Mouse (Mus musculus) 3T3-L1 (cell line): ENCODE results near the gene Tlr8.
A peak's percentile ranks its signal among the peaks of the same experiment; 100 is the strongest.
"Not testable (repeated sequence)": the region's sequence is repeated elsewhere in the genome, so short reads cannot be mapped to it uniquely, and the experiment has no call there.

ENCODE experiments used
- DNase-seq: peaks from one replicate; pipeline ENCODE4 v3.0.0-alpha.2; 2015; ENCODE audit warnings: low read depth, low spot score

Gene Tlr8

DNA sequence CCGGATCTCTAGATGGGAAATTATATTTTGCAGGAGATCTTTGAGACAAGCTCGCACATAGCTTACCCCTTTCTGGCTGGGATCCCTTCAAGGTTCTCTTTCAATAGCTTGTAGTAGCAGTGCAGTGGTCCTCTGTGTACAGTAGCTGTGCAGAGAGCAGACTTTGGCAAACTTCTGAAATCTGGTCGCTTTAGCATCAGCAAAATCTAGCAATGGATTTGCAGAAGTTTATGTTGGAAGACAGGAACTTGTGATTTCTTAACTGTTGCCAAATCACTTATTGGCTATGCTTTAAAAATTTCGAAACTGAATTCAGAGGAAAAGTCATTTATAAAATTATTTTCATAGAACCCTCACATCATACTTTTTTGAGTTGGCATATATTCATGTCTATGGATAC lies at the start of gene Tlr8:
TSS of gene Tlr8 (minus strand) at position 244 of the 400 bp plus-strand sequence.
- no peak for DNase-seq

DNA sequence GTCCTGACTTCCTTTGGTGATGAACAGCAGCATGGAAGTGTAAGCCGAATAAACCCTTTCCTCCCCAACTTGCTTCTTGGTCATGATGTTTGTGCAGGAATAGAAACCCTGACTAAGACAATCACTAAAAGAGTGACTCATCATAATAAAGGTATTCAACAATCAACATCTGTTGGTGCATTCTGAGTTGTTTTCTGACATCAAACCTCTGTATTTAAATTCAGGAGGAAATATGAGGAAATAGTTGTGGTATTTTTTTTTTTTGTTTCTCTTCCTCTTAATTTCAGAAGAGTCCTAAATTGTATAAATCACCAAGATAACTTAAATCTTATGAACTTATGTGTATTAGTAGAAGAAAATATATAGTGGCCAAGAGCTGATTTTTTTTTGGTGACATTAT lies 37.9 kb upstream of the Tlr8 start:
- DNase-seq: not testable (repeated sequence)

DNA sequence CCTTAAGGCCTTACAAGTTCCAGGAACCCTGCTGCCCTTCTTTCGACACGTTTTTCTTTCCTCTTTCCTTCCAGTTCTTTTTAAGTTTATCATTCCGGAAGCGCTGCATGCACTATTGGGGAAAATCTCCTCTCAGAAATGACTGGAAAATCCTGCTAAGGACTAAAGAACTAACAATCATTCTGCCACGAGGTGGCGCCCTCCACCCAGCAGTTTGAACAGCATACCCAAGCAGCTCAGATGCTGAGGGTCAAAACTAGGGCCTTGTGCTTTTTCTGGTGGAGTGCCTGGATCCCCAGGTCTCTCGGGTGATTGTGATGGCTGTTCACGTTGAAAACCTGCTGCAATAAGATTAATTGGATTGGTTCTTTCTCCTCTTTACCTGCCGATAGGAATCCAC lies 12.8 kb upstream of the Tlr8 start:
- DNase-seq: peak; percentile 86

DNA sequence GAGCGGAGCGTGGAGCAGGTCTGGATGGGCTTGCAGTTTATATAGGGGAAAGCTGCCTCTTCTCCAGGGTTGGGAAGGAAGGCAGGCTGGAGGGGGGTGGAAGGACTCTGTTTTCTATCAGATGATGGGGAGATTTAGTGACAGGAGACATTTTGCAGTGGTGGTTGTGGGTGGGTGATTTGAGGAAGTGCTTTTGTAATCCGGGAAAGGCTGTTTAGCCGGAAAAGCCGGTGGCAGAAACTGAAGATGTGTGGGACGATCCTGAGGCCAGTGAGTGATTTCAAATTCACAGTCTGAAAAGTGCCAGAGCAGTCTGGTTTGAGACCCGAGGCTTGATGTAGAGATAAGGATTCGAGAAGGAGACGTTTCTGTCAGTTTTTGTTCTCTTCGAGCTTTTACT lies 12.4 kb upstream of the Tlr8 start:
- DNase-seq: no peak

DNA sequence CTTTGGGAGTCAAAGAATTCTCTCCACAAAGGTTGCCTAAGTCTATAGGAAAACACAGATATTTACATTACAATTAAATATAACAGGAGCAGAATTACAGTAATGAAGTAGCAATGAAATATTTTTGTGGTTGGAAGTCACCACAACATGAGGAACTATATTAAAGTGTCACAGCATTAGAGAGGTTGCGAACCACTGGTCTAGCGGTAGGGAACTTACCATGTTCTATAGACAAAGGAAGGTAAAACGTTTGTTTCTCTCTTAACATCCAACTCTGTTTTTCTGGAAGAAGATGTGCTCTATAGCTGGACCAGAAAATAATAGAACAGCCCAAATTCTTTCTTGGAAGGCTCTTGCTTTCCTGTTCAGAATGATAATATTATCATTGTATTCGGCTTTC lies 599 bp downstream of the Tlr8 start:
- DNase-seq: no peak

DNA sequence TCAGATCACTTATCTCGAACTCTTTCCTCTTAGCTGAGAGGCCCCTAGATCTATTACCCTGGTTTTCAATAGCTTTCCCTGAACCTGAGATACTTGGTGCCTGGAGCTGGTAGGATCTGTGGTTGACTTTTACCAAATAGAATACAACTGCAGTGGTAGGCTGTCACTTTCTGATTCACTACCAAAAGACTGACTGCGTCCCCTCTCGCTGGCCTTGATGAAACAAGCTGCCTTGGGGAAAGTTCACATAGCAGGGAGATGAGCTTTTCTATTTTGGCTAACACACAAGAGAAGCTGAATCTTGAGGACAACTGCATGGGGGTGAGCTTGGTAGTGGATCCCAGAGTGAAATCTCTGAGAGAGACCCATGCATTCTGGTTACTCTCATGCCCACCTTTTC lies 22.4 kb downstream of the Tlr8 start:
- no peak for DNase-seq

DNA sequence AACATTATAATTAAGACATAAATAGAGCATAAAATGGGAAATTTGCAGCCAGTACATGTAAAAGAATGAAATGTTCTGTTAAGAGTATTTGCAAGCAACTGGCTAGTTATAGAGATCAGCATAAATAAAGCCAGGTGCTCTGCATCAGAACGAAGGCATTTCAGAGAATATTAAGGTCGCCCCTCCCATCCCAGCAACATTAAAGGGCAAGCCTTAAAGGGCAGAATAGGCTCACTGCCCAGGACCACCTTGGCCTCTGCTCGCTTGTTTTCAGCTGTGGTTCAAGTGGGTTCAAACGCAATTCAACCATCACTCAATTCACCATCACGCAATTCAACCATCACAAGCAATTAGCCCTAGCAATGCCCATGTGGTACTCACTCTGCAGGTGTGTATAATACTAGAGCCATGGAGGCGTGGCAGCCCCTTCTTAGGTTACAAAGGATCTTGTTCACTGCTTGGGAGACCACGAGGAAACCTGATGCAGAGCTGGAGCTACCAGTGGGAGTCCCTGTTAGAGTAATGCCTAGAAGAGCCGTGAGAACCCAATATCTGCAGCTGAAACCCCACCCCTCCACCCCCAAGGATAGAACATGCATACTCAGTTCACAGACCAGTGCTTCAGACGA lies 24.7 kb downstream of the Tlr8 start:
- no peak for DNase-seq

DNA sequence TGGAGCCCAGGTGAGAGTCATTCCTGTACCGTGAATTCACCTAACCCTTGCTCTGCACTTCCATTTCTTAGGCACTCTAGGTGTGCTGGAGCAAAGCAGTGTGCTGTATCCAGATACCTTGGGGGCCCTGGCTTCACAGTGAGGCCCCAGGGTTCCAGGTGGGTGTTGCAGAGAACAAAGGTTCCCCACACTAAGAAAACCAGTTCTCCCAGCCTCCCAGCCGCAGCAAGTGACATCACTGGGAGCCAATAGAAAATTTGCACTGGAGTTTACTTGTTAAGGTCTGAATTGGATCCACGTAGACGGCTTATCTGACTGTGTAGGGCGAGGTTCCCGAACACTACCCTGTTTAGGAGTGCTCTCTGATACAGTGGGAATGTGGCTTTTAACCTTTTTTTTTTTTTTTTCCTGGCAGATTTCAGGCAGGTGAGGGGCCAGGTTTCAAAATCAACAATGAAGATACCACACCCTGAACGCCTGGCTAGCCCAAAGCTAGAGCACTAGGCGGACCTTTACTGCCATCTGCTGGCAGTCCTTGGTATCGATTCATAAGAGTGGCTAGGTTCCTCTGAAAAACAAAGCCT lies 30.9 kb downstream of the Tlr8 start:
- DNase-seq: peak; percentile 81

DNA sequence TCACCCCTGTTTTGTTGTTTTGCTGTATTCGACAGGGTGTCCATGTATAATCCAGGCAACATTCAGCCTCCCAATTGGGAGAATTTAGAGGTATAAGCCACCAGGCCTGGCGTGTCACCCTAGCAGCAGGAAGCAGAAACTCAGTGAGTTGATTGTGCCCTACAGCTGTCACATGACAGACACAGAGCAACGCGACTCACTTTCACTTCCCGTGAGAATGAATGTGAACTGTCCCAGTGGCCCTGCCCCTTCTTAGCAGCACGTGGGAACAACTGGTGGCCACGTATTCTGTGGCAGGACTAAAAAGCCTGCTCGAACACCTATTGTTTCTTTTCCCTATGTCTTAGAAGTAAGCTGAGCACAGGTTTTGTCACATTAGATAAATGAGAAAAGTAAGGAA lies 33.0 kb downstream of the Tlr8 start:
- peak; percentile 3 for DNase-seq

DNA sequence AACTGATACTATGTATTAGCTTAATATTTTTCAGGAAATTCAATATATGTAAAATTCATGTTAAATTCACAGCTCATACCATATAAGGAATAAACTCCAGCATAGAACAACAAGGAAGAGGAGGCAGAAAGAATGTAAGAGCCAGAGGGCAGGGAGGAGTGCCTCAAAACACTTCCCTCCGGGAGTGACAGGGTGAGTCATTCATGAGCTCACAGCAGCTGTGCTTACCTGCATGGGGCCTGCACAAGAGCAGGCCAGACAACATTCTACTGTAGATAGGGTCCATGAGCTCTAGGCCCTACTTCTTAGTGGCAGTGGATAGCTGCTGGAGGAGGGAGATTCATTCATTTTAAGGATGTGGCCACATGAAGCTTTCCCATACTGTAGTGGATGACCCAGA lies 34.3 kb downstream of the Tlr8 start:
- DNase-seq: peak; percentile 64

DNA sequence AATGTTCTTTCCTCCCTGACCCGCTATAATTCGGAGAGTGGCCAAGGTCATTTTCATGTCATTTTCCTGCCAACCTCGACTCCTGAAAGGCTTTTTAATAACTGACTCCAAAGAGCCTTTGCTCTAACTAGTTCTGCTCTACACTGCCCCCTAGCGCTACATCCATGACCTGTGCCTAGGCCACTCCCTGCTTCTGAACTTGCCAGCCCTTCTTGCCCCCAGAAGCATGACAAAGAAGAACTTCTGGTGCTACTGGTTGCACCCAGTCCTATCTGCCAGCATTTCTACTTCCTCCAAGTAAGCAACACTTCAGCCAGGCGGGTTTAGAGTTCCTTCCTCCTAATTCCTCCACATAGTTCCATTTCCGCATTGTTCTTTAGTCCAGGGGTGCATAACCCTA lies 34.9 kb downstream of the Tlr8 start:
- DNase-seq: peak; percentile 59

DNA sequence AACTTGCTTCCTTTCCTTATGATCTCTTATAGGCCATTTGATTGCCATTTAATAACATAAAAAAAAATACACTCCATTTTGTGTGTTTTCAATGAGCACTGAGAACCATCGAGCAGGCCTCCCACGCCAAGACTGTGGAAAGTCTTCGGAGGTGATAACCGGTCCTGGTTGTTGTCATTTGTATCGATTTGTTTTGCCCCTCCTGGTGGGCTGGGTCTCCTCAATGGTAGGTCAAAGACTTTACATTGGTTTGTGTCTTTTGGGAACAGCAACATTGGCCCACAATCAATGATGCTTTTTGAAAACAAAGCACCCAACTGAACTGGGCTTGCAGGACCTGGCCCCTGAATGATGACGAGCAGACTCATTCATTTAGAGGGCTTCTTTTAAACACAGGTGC lies 36.4 kb downstream of the Tlr8 start:
- DNase-seq: no peak

DNA sequence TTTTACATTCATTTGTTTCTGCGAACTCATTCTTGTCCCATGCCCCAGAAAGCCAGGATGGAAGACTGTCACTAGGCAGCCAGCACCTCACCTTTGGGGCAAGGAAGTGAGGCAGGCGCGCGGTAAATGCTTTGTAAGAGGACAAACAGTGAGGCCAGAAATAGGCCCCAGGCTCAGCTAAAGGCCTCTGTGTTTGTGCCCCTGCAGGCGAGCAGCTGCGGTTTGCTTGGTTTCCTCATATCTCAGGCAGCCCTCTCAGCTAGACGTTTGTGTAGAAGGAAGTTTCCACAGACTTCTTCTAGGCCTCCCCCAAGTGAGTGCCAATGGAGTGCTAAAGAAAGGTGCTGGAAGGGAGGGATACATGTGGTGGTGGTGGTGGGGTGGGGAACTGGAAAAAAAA lies 37.0 kb downstream of the Tlr8 start:
- DNase-seq: no peak

DNA sequence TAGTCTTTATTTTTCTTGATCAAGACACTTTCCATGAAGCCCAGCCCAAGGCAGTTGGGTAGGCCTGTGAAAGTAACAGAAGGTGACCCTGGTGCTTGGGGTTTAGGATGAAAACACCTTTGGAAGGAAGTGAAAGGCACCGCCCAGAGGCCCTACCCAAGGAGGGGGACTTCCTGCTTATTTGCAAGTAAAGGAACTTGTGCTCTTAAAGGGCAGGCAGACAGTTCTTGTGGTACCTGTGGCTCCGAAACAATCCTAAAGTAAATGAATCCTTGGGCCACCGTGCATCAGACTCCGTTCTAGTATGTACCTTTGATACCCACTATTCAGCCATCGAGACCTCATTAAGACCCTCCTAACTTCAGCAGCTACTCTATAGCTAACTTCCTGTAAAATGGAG lies 37.6 kb downstream of the Tlr8 start:
- DNase-seq: no peak

DNA sequence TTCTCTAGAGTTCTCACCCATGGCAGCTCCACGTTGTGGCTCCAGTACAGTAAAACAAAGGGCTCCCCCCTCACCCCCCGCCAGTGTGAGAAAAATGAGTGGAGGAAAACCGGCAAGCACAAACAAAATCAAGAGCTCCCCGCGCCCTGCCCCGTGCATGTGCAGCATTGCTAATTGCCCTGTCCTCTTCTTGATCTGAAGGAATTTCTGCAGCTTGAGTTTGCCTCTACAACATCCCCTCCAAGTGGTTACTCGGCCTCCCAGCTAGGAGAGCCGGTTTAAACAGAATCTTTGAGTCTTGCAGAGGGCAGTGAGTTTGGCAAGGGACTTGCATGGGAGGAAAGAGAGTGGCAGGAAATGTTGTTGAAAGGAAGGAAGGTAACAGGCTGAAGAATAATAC lies 51.4 kb downstream of the Tlr8 start:
- DNase-seq: peak; percentile 2

DNA sequence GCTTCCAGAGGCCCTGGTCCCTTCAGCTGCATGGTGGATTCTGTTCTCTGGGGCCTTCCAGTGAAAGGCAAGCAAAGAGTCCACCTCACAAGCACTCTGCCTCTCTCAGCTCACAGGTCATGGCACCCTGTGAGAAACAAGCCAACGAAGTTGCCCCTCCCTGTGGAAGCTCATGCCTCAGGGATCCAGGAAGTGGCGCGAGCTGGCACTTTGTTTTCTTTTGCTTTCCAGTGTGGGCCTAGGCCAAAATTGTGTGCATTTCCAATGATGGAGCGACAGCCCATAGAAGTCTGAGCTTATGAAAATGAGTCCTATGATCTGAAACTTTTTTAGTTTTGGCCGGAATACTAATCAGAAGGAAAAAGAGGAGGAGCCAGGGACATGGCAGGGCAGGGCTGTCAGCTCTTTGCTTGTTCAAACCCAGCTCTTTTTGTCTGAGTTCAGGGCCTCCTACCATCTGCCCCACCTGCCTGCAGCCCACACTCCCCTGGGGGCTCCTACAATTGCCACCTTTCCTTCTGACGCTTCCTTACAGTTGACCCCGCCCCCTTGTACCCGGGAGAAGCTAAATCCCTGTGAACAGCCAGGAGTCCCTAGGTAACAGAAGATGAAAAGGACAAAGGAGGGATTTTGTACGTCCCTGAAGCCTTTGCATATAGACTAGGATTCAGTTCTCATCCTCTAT lies 52.1 kb downstream of the Tlr8 start:
- no peak for DNase-seq

DNA sequence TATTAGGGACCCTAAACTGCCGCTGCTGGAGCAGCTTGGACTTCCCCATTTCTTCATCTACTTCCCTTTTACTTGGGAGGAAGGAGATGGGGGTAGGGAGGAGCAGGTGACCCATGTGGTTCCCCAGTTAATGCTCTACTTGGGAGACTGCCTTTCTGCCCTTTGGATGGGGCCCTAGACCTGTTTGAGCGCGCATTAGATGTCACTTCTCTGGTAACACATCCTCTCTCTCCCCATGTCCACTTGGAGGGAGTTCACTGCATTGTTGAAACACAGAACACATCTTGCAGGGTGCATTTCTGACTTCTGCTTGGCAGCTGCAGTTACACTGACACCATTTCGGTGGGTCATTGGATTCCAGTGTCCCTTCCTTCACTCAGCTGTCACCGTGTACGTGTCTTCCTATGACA lies 53.8 kb downstream of the Tlr8 start:
- DNase-seq: no peak

DNA sequence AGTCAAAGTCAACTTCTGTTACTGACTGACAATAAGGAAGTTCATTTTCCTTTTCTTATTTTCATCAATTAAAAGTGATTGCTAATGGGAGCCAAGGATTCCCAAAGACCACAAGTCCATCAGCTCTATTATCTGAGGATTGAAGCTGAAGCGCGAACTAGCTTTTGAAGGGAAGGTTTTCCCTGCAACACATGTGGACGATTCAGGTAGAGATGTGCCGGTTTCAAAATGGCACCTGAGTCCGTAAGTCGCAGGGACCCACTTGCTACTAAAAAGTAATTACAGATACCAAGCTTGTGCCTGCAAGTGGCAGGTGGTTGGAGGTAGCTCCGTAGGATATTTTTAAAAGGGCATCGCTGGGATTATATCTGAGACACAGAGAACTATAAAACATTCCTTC lies 54.3 kb downstream of the Tlr8 start:
- DNase-seq: no peak

DNA sequence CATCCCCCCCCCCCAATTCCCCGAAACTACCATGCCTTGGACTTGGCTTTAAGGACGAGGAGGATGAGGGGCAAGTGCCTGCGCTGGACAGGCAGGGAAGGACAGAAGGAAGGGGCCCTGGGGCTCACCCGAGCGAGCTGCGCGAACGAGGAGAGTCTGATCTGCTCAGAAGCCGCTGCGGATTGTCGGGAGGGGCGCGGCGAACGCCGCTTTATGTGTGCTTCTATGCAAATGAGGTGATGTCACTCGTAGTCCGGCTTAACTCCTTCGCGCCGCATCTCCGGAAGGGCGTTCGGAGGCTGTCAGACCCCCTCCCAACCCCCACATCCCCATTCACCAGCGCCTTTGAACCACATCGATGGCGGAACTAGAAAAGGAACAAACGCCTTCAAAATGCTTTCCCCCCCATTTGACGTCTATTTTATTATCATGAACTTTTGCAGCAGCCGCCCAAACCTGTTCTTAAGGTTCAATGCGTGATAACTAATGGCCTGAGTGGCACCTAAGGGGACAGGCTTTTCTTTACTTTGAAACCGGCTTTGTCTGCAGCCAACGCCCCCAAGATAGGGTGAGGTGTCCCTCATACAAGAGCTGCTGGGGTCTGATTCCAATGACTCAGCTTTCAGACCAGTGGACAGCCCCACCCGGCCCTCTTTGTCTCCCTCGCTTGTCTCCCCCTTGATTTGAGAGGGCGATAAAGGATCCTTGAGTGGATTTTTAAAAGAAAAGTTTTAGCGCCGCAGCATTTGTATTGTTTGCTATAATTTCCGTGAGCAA lies 55.0 kb downstream of the Tlr8 start, which contains the start of gene Tmsb4x:
TSS of gene Tmsb4x (minus strand) at position 338 of the 777 bp plus-strand sequence.
- peak; percentile 82 for DNase-seq

DNA sequence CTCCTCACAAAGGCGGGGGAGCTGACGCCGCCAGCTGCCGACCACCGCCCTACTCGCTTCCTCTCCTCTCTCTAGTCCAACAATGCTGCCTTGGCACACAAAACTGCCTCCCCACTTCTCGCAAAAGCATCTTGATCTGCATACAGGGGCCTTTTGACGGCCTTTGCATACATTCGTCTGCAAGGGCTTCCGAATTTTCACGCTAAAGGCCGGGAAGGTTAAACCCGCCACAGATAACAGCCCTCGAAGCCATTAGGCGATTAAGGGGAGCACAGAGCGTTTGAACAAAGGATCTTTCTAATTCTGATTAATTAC lies 55.7 kb downstream of the Tlr8 start:
- DNase-seq: peak; percentile 43

DNA sequence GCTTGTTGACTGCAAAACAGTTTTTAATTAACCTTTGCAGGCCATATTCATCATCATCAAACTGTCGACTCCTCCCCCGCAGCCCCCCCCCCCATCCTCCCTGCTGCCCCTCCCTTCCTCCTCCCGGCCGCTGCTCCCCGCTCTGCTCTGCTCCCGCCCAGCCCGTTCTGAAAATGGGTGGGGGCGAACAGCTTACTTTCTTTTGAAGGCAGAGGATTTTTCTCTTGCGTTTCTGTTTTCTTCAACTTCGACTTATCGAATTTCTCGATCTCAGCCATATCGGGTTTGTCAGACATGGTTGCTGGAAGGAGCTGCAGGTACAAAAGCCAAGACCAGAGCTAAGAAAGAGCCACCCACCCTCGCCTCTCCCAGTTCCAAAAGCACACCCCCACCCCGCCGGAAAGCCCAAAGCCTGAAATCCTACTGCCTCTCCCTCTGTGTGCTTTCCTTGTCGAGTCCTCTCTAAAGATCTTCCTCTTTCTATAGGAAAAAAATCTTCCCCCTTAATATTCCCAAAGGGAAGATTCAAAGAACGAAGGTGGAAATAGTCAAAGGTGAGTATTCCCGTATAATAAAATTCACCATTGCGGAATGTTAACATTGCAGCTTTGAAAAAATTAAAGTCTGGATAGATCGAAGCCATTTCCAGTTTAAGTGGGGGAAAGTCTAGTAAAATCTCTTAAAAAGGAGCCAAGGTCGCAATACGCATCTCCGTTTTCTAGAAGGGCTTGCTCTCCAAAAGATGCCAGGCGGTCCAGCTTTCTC lies 56.2 kb downstream of the Tlr8 start:
- peak; percentile 38 for DNase-seq
